Mouse (Mus musculus) thymus, postnatal 25 days (tissue): ENCODE data around the gene Rere.

ENCODE experiments used
- DNase-seq: peaks from one replicate; pipeline ENCODE4 v3.0.0; 2022

The Rere gene

DNA sequence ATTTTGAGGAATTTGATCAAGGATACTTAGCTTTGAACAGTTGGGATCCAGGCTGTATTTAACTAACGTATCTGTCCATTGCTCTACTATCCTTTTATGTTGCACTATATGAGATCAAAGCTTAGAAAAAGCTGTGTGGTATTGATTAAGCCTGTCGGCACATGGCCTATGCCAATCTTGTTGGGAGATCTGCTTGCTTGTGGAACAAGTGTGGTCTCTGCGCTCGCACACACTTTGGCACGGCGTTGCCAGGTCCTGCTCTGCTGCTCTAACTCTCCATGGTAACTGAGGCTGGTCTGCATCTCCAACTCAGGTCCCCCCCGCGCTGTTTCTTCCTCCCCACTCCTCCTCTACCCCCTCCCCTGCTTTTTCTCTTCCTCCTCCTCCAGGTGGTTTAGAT, 112.2 kb downstream of the Rere start:
- DNase-seq: no peak

DNA sequence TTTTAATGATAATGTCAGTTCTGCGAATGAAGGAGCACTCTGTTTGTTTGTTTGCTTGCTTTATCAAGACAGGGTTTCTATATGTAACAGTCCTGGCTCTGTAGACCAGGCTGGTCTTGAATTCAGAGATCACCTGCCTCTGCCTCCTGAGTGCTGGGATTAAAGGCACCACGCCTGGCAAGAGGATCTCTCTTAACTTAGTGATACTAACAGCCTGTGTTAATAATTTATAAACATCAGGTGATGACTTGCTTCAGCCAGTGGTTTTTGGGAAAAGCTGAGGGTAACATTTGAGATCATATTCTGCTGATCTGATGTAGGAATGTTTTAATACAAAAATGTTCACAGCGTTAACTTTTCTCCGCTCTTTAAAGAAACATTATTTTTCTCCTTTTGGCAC, 112.6 kb downstream of the Rere start:
- DNase-seq: no peak

GRCm38 (mm10) chr4:150396339-150396738, 114.9 kb downstream of the Rere start:
- DNase-seq: no peak

DNA sequence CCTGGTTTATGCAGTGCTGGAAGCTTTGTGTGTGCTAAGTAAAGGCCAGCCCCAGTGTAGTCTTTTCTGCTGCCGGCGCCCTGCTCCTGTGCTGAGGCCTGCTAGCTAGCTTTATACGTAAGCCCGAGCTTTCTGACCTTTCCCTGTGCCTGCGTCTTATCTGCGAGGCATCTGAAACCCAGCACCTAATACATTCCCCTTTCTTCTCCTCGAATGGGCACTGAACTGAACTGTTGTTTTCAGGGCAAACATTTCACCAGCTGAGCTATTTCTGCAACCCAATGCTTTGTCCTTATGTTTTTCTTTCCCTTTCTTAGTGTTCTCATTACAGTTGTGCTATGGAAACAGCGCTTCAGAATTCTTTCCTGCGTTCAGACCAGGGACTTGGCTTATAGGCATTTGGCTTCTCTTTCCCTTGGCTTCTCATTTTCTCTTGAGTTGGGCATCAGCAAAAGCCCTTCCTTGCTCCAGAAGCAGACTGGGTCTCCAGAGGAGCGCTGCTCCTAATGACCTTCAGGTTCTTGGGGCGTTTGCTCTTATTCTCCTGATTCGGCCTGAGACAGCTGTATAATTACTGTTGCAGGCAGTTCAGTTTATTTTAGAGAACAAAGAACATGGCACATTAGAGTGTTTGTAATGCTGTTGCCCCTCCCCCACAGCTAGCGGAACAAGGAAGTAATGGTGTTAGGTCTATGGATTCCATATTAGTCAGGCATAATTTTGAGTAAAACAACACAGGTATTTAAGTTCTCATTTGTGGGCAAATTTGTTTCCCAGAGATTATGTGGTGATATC, 115.6 kb downstream of the Rere start:
- peak; percentile 36 for DNase-seq

GRCm38 (mm10) chr4:150399032-150399431, 117.6 kb downstream of the Rere start:
- DNase-seq: peak; percentile 48

GRCm38 (mm10) chr4:150401830-150402607, 120.6 kb downstream of the Rere start:
- peak; percentile 14 for DNase-seq

- no peak for DNase-seq
These were observed 121.2 kb downstream of the Rere start for GRCm38 (mm10) chr4:150402608-150402985.

DNA sequence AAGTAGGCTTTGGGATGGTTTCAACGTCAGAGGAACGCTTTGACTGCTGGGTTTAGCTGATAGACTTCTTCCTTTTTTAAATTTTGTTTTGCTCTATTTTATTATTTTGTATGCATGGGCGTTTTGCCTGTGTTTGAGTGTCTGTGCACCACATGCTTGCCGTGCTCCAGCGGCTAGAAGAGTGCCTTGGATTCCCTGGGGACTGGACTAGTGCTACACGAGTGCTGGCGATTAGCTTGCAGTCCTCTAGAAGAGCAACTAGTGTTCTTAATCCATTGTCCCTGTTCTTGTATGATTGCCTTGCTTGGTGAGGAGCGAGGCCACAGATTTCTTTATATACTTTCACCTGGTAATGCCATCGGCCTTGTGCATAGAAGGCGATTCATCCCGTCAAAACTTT, 122.5 kb downstream of the Rere start:
- DNase-seq: no peak

DNA sequence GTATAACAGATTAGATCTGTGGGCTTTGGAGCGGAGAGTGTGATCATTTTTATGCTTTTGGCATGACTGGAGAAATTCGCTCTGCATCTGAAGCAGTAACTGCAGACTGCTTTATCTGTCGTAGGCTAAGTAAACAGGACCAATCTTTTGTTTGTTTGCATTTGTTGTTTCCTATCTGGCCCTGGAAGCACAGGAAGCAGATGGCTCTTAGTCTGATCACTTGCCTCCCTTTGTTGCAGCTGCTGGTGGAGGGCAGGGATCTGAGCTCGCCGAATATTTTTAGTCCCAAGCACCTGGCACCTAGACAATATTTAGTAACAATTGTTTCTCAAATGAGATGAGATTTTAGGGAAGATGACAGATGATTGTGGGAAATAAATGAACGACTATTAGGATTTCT, 123.1 kb downstream of the Rere start:
- no peak for DNase-seq

GRCm38 (mm10) chr4:150405786-150406185, 124.3 kb downstream of the Rere start:
- DNase-seq: peak; percentile 44

DNA sequence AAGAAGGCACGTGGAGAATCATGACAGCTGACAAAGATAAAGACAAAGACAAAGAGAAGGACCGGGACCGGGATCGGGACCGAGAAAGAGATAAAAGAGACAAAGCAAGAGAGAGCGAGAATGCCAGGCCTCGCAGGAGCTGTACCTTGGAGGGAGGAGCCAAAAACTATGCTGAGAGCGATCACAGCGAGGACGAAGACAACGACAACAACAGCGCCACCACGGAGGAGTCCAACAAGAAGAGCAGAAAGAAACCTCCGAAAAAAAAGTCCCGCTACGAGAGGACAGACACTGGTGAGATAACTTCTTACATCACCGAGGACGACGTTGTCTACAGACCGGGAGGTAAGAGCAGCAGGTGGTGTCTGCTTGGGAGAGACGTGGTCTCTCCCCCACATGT, 124.9 kb downstream of the Rere start:
- DNase-seq: no peak

- DNase-seq: no peak
These were observed 125.4 kb downstream of the Rere start for GRCm38 (mm10) chr4:150406821-150407220.

- DNase-seq: no peak
These were observed 132.8 kb downstream of the Rere start for GRCm38 (mm10) chr4:150414296-150414695.

- DNase-seq: no peak
These were observed 133.3 kb downstream of the Rere start for GRCm38 (mm10) chr4:150414759-150415158.

GRCm38 (mm10) chr4:150415227-150415969, 134.0 kb downstream of the Rere start:
- DNase-seq: no peak

GRCm38 (mm10) chr4:150420576-150421263, 139.3 kb downstream of the Rere start:
- DNase-seq: no peak

DNA sequence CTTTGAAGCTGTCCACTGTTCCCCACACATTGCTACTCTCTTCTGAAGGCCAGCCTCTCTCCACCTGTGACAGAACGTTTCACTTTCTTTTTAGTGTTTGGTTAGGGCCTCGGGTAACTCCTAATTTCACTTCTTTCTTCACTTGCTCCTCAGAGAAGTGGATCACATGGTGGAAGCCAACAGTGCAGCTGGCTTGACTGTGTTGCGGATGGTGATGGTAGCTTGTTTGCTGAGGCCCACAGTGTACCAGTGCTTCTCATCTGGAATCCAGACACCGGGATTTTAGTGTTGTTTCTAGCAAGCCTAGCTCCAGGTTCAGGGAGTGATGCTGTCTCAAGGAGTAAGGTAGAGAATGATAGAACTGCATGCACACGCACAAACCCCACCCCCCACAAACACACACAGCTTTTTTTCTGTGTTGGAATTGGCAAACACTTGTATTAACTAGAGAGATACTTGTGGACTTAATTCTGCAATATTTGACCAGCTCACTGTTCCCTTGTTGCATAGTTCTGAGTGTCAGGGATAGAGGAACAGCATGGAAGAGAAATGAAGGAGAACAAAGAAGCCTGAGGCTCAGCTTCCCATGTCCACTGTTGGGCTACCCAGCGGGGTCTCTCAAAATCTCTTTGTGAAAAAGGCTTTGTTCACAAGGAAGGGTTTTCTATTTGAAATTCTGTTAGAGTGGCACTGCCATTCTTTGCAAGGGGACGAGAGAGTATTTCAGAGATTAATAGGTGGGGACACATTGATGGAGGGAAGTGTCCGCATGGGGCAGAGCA, 144.8 kb downstream of the Rere start:
- DNase-seq: peak; percentile 23

DNA sequence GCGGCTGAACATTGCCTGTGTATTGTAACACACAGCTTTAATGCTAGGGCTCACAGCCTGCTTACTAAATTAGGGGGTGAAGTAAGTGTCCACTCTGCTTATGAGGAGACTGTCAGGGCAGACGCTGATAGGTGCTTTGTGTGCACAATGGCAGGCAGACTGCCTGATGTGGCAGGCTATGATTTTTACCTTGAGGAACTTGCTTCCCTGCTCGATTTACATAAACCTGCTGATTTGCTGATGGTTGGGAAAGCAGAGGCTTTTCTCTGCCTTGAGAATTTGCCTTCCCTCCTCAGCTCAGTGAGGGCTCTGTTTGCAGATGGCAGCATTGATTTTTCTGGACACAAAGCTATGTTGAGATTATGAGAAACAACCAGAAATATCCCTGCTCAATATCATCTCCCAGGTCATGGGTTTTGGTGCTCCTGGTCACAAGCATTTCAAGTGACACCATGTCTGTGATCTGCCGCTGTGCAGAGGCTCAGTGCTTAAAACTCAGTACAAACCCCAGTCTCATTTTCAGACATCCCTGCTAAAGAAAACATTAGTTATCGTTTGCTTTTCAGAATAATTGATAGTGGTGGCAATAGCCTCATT, 145.5 kb downstream of the Rere start:
- DNase-seq: no peak

DNA sequence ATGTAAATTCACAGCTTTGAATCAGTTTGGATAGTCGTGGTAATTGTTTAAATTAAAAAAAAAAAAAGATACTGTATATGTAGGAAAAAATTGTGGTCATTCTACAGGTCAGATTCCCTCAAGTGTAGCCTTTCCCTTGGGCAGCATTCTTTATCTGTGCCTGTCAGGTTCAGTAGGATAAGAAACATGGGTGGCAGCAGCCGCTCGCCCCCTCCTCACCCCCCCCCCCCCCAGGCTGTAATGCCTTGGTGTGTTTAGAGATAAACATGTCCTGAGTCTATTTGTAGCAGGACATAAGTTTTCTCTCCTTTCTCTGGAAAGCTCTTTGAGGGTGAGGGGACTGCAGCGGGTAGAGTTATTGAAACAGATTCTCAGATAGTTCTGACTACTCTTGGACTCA, 147.3 kb downstream of the Rere start:
- no peak for DNase-seq

DNA sequence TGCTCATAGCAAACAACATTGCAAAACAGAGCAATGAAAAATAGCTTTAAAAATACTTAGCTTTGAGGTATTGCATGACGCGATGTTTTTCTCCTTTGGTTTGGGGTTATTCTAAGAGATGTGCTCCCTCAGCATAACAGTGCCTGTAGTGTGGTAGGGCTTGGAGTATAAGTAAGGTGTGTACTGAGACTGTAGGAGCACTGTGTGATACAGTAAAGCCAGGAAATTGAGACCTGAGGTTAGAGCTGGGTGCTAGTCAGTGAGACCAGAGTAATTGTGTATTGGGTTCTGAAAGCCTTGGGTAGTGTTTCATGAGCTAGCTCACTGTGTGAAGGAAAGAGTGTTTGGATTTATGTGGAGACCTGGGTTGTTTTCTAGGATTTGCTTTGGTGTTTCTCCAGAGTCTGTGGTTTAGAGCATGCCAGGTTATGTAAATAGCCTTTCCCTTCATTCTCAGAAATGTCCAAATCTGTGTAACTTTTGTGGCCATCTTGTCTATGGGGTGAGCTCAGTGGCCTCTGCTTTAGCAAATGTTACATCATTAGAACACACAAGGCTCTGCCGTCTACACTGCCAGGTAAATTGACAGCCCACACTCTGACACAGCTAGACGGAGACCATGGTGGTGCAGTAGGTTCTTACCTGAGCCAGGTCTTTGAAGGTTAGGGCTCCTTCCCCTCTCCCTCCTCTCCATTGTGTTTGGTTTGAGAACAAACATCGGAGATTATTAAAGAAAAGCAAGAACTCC, 152.6 kb downstream of the Rere start:
- DNase-seq: no peak

DNA sequence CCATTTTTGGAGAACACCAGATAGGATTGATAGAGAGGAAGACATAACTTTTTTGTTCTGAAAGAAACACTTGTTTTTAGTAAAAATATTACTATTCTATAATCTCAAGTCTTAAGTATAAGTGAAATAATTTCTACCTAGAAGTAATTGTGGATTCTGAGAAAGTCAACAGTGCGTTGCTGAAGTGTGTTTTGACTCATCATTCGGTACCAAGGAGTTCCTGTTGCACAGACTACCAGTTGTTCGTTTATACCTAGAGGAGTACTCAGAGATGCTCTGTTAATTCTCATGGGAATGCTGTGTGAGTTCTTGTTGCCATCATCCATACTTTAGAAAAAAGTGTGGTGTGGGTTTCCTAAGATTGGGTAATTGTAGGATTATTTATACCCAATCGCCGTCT, 154.1 kb downstream of the Rere start:
- no peak for DNase-seq
